Mouse (Mus musculus) adrenal gland, postnatal 25 days (tissue): ENCODE measurements around the gene Maml1. TPM values are rescaled to one million over a fixed set of nuclear protein-coding genes. Genes with fewer than 3 reads are reported as not detected.

ENCODE experiments used
- DNase-seq: peaks from one replicate; pipeline ENCODE4 v3.0.0; 2021; ENCODE audit warnings: mixed read lengths
- microRNA-seq, 2 experiments: library from miRNA; unstranded; fragments of <30 nt; microRNA quantifications; one replicate each; pipeline ENCODE4 v1.2.0; 2021
- total RNA-seq: library from RNA; stranded (reverse); gene quantifications from 2 replicates; pipeline ENCODE4 v1.2.3, GENCODE M21; 2021

Maml1 gene
- total RNA-seq, 1 experiment from 2014 or later: 28.4 TPM

- no peak for DNase-seq
Measured at GRCm38 (mm10) chr11:50219833-50220232, 72.3 kb downstream of the Maml1 start.

DNA sequence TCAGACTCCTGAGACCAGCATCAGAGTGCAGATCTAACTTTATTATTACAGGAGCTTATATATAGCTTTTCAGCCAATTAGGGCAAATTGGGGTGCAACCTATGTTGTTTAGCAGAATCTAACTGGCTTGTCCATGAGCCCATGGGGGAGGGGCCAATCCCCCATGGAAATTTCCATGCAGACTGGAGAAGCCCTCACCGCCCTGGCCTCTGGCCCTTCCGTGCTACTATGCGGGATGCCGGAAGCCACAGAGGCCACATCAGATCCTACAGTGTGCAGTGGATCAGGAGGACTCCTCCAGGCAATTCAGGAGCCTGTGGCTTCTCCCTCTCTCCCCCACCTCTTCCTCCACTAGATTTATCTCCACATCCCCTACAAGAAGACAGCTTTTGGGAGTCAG is 74.3 kb downstream of the Maml1 start:
- DNase-seq: no peak

GRCm38 (mm10) chr11:50216724-50217366 is 75.3 kb downstream of the Maml1 start:
- no peak for DNase-seq

DNA sequence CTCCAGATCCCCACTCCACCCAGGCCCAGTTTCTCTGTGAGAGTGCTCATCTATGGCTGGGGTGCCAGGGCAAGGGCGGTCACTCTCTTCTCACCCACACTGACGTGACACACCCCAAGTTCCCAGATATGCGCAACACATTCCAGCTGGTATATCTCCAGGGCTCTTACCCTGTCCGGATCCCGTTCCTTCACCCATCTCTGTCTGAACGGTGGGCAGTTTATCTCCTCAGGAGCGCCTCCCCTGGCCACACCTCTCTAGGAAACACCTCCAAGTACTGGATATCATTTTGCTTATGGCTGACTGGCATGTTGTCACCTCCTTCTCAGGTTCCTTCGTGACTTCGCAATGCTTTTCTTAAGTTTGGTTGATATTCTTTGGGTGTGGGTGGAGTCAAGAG is 76.5 kb downstream of the Maml1 start:
- DNase-seq: no peak

GRCm38 (mm10) chr11:50214631-50215030 is 77.5 kb downstream of the Maml1 start:
- no peak for DNase-seq

DNA sequence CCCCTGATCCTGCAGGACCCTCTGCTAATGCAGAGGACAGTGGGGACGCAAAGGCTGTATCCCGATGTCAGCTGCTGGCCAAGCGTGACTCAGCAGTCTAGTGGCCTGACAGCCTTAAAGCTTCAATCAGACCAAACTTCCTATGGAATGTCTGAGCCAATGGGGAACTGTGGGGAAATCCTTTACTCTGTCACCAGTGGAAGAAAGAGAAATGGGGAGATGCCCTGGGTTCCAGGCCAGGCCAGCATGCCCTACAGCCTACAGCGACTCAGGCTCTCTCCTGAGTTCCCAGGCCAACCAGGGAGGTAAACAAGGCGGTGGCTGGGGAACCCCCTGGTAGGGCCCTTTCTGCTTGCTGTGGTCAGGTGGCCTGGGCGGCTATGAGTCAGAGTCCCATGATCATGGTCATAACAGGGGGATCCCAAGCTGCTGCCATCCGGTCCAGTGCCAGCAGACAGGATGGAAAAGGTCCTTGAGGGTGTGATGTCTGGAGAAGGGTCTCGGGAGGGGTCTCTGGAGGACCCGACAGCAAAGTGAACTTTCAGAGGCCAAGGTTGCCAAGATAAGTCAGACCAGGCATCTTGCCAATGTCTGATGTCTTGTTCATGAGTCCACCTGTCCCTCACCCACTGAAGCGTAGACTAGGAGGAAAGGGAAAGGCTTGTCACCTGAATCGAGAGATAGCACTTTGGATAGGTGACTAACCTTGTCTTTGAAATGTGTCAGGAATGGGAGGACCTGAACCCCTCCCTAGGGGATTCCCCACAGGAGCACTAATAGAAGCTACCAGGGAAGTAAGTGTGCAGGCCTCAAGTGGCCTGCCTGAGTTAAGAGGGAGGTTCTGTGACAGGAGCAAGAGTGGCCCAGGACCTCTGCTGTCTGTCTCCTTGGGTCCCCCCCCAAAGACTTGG is 79.0 kb downstream of the Maml1 start:
- peak; percentile 85 for DNase-seq

DNA sequence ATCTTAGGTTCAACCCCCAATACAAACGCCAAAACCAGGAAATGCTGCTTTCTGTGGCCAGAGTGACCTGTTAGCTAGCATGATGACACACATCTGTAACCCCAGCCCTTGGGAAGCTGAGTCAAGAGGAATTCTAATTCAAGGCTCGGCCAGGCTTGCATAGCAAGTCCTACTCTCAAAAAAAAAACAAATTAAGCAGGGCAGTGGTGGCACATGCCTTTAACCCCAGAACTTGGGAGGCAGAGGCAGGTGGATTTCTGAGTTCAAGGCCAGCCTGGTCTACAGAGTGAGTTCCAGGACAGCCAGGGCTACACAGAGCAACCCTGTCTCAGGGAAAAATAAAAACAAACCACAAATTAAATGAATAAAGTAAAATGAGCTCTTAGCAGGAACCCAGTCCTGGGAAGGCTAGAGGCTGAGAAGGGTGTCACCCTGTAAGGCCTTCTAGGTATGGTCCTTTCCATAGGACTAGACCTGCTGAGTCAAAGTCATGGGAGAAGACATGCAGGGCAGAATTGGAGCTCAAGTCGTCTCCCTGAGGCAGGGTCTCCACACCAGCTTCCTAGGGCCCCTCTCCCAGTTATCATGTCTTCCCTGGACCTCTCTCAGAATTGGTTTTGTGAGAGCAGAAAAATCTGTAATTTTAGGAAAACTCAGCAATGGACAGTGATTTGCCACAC is 79.9 kb downstream of the Maml1 start:
- no peak for DNase-seq

DNA sequence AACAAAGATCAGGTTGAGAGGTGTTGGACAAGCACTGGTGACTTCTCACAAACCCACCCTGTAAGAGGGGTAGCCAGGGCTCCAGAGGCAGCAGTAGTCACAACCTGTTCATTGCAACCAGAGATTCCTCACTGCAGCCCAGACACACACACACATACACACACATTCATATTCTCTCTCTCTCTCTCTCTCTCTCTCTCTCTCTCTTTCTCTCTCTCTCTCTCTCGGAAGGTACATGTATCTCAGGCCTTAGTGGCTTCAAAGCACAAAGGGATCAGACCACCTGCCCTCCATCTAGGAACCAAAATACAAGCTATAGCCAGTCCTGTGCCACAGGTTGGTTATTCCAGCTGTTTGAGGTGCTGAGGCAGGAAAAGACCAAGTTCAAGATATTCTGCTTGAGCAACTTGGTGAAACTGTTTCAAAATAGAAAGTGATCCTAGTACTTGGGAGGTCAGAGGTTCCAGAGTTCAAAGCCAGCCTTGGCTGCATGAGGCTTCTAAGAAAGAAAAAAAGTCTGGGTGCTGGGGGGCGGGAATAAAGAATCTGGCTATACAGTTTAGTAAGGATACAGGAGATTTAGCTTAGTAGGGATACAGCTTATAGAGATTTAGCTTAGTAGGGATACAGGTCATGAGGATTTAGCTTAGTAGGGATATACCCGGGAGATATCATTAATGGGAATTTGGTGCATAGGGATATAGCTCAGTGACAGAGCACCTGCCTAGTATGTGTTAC is 80.6 kb downstream of the Maml1 start:
- no peak for DNase-seq

DNA sequence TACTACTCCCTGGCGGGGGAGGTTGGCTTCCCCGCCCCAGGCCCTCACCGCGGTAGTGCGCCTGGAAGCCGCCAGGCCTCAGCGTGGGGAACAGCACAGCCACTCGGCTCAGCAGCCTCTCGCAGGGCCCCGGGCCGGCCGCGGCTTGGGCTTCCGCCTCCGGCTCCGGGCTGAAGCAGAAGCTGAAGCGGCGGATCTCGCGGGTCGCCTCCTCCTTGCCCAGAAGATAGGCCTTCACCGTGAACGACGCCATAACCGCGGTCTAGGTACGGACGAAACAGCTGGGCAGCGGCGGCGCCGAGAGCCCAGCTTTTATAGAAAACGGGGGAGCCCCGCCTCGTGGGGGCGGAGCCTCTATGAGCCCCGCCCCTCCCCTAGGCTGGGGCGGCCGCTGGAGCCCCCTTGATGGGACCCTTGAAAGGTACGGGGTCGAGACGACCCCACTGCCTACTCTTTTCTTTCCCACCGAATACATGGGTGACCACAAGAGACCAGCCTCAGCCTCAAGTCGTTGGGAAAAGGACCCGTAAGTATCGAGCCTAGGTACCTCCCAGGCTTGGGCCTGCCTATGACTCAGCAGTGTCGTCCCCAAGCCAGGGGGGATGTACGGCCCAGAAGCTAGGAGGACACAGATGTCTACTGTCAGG is 81.5 kb downstream of the Maml1 start, which contains the start of the genes Sqstm1 and Mgat4b:
TSS of gene Sqstm1 (minus strand) at position 323 of the 647 bp plus-strand sequence.
TSS of gene Mgat4b (plus strand) at position 386 of the 647 bp plus-strand sequence.
- DNase-seq: peak; percentile 88

DNA sequence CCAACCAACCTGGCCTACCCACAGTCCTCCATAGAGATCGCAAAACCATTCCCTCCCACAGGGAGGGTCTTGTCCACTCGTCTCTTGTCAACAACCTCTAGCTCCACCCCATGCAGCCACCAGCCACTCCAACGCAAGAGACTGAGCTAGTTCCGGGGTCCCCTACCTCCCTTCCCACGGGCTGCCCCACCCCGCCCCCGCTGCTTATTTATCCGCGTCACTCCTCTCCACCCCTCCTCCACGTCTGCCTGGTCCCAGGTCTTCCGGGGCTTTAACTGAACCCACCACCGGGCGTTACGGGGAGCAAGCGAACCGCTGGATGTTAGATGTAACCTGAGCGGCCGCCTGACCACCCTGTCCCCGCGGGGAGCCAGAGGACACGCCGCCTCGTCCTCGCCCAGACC is 82.0 kb downstream of the Maml1 start:
- DNase-seq: peak; percentile 90

GRCm38 (mm10) chr11:50208039-50208438 is 84.1 kb downstream of the Maml1 start:
- no peak for DNase-seq

GRCm38 (mm10) chr11:50207344-50207743 is 84.8 kb downstream of the Maml1 start:
- DNase-seq: no peak

DNA sequence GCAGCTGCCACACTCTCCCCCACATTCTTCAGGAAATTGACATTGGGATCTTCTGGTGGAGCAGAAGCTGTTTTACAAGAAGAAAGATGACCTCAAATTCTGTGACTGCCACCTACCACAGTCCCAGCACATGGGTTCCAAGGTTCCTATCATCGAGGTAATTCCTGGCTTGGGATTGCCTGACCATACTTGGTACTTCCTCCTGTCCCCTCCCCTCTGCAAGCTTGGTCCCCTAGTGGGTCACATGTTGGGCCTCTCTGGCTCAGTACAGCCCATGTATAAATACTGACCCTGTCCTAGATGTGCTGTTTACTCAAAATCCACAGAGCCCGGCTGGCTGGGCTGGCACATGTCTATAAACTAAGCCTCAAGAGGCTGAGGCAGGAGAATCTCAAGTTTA is 86.1 kb downstream of the Maml1 start:
- DNase-seq: no peak

Small RNAs within 50 kb of the gene (microRNA-seq; reads per million reads assigned to microRNA genes)
- gene Mir6919: 0.71 to 1.0 reads per million in 2 experiments

Other genes starting within 250 kb of the Maml1 start
- 117 and 129 TPM in 2 replicates for gene Tbc1d9b, start 160.9 kb downstream of the Maml1 start, total RNA-seq
- 10.5 and 15.0 TPM in 2 replicates for gene Mrnip, start 117.9 kb downstream of the Maml1 start, total RNA-seq
- gene Sqstm1, start 81.5 kb downstream of the Maml1 start, total RNA-seq: 784 and 1,020 TPM in 2 replicates
- 138 and 161 TPM in 2 replicates for gene Mgat4b, start 81.4 kb downstream of the Maml1 start, total RNA-seq
- 6.2 and 7.5 TPM in 2 replicates for gene Ltc4s, start 53.7 kb downstream of the Maml1 start, total RNA-seq
- 362 and 433 TPM in 2 replicates for gene Canx, start 33.4 kb upstream of the Maml1 start, total RNA-seq
- not detected in 2 replicates for gene Cby3, start 62.2 kb upstream of the Maml1 start, total RNA-seq
- 310 and 324 TPM in 2 replicates for gene Hnrnph1, start 84.7 kb upstream of the Maml1 start, total RNA-seq
- gene Rufy1, start 138.8 kb upstream of the Maml1 start, total RNA-seq: 37.8 and 41.8 TPM in 2 replicates